Mouse (Mus musculus): ENCODE data around the gene Ptp4a2. TPM values are rescaled to one million over a fixed set of nuclear protein-coding genes. Genes with fewer than 3 reads are reported as not detected.
A peak's percentile ranks its signal among the peaks of the same experiment; 100 is the strongest.

Ptp4a2 gene
- polyA plus RNA-seq, 1 experiment from 2014 or later = 272 TPM

DNA sequence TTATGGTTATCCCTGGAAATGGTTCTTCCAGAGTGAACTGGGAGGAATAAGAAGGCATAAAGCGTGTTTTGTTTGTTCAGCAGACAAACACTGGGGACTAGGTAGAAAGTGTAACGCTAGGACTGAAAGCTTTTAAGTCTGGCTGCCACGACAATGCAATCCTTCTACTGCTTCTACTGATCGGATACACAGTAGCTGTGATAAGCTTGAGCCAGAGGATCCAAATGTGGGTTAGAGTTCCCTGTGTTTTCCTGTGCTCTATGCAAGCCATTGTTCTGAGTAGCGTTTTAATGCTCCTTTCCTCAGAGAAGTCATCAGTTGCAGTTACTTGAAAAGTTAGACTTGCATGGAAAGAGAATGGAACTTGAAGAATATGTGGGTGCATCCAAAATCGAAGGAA lies 23.6 kb downstream of the Ptp4a2 start:
- H3K9me3 ChIP-seq (ENCODE audit: low read length) = no peaks in the 10 kb centered on the region
- no peaks in the 10 kb centered on the region for H3K36me3 ChIP-seq (ENCODE audit: insufficient read depth, low read length)
- no peak overlapping the region for H3K4me3 ChIP-seq (ENCODE audit: low read length)
- no peak overlapping the region for H3K4me2 ChIP-seq (replicated peaks; ENCODE audit: low read depth, low read length)
- no peak overlapping the region for H3K9ac ChIP-seq (replicated peaks; ENCODE audit: low read length)
- H3K4me1 ChIP-seq (ENCODE audit: insufficient read depth, low read length) = peaks cover 14% of the 10 kb centered on the region; the same call in 1 of the 2 replicates
- H3K27ac ChIP-seq (ENCODE audit: low read length) = no peak overlapping the region
- WGBS = 60% methylated on average over 6 of the region's 6 CpGs
- H3K27me3 ChIP-seq (ENCODE audit: insufficient read depth, low read length) = no peaks in the 10 kb centered on the region
- ATAC-seq (ENCODE audit: low FRiP score, low TSS enrichment) = no peak

DNA sequence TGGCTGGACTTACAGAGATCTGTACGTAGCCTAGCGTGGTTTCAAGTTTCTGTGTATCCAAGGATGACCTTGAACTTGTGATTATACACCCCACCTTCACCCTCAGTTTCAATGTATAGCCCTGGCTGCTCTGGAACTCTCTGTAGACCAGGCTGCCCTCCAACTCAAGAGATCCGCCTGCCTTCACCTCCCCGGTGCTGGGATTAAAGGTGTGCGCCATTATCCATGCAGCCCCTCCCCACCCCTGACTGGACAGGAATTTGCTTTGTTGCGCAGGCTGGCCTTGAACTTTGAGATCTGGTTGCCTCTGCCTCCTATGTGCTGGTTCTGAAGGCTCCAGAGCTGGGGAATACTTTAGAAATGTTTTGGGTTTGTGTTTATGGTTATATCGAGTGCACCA lies 24.3 kb downstream of the Ptp4a2 start:
- peaks cover 14% of the 10 kb centered on the region; the same call in 1 of the 2 replicates for H3K4me1 ChIP-seq (ENCODE audit: insufficient read depth, low read length)

DNA sequence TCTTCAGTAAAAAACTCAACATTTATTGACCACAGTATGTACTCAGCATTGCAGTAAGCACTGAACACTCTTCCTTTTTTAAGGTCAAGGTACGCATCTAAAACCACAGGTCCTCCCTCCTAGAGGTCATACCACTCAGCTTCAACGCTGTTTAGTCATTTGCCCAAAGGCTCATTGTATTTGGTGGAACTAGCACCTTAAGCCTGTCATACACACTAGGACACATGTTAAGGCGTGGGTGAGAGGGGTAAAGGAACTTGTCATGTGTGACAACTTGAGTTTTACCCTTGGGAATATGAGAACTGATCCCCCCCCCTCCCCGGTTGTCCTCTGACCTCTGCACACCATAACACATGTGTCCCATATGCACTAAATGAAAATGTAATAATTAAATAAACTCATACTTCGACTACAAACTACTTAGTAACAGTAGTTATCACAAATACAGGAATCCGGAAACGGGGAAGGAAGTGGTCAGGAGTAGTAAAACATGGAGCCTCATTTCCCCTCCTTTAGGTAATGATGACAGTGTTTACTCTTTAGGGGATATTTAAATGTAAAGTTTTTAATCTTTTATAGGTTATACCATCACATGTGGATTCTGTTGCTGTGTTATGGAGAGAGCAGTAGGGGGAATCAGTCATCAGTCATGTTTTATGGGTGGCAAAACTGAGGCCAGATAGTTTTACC lies 29.0 kb downstream of the Ptp4a2 start:
- no peaks in the 10 kb centered on the region for H3K27me3 ChIP-seq (ENCODE audit: insufficient read depth, low read length)
- H3K4me2 ChIP-seq (replicated peaks; ENCODE audit: low read depth, low read length) = no peak overlapping the region
- H3K9me3 ChIP-seq (ENCODE audit: low read length) = no peaks in the 10 kb centered on the region
- H3K36me3 ChIP-seq (ENCODE audit: insufficient read depth, low read length) = peaks cover 29% of the 10 kb centered on the region
- peaks cover 5% of the 10 kb centered on the region; the same call in 1 of the 2 replicates for H3K4me1 ChIP-seq (ENCODE audit: insufficient read depth, low read length)
- no peak overlapping the region for H3K4me3 ChIP-seq (ENCODE audit: low read length)
- no peak overlapping the region for H3K27ac ChIP-seq (ENCODE audit: low read length)
- ATAC-seq (ENCODE audit: low FRiP score, low TSS enrichment) = no peak
- WGBS = 87% methylated on average over 7 of the region's 7 CpGs
- no peak overlapping the region for H3K9ac ChIP-seq (replicated peaks; ENCODE audit: low read length)

More for the DNA sequence above, 24.3 kb downstream of the Ptp4a2 start:
- Histone ChIP-seq H3K9ac (replicated peaks; ENCODE audit: low read length) (no peak overlapping the region), H3K9me3 (ENCODE audit: low read length) (no peaks in the 10 kb centered on the region), H3K4me2 (replicated peaks; ENCODE audit: low read depth, low read length) (no peak overlapping the region), H3K36me3 (ENCODE audit: insufficient read depth, low read length) (peaks cover 5% of the 10 kb centered on the region), H3K4me3 (ENCODE audit: low read length) (no peak overlapping the region), H3K27me3 (ENCODE audit: insufficient read depth, low read length) (no peaks in the 10 kb centered on the region), H3K27ac (ENCODE audit: low read length) (no peak overlapping the region)
- ATAC-seq (ENCODE audit: low FRiP score, low TSS enrichment) = no peak
- WGBS = 78% methylated on average over 7 of the region's 7 CpGs

DNA sequence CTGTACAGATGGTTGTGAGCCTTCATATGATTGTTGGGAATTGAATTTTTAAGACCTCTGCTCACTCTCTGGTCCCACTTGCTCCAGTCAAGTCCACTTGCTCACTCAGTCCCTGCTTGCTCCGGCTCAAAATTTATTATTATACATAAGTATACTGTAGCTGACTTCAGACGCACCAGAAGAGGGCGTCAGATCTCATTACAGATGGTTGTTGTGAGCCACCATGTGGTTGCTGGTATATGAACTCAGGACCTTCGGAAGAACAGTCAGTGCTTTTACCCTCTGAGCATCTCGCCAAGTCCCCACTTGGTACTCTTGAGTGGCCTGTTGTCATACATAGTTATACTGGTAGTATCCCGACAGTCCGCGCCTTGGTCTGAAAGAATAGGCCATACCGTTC lies 35.8 kb downstream of the Ptp4a2 start:
- peaks cover 53% of the 10 kb centered on the region for H3K36me3 ChIP-seq (ENCODE audit: insufficient read depth, low read length)
- no peaks in the 10 kb centered on the region for H3K27me3 ChIP-seq (ENCODE audit: insufficient read depth, low read length)
- H3K4me3 ChIP-seq (ENCODE audit: low read length) = no peak overlapping the region
- H3K9me3 ChIP-seq (ENCODE audit: low read length) = no peaks in the 10 kb centered on the region
- no peak overlapping the region for H3K27ac ChIP-seq (ENCODE audit: low read length)
- 82% methylated on average over 9 of the region's 9 CpGs for WGBS
- H3K9ac ChIP-seq (replicated peaks; ENCODE audit: low read length) = no peak overlapping the region
- H3K4me1 ChIP-seq (ENCODE audit: insufficient read depth, low read length) = no peaks in the 10 kb centered on the region
- ATAC-seq (ENCODE audit: low FRiP score, low TSS enrichment) = no peak
- no peak overlapping the region for H3K4me2 ChIP-seq (replicated peaks; ENCODE audit: low read depth, low read length)

DNA sequence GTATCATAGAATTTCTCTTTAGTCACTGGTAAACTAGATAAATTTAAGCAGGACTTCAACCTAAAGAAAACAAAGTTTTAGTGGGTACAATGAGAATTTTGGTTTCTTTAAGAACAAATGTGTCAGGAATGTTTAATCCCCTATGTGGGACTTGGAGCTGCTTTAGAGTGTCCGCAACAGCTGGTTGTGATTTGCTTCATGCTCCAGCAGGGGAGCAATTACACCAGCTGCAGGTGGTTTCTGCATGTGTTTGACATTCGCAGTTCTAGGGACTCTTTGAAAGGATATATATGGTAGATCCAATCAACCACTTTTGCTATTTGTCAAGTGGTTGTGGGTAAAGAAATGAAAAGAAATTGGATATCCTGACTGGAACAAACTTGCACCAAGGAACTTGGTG lies 39.5 kb downstream of the Ptp4a2 start:
- Histone ChIP-seq H3K4me2 (replicated peaks; ENCODE audit: low read depth, low read length) (no peak overlapping the region), H3K27me3 (ENCODE audit: insufficient read depth, low read length) (no peaks in the 10 kb centered on the region), H3K27ac (ENCODE audit: low read length) (no peak overlapping the region), H3K4me1 (ENCODE audit: insufficient read depth, low read length) (peaks cover 12% of the 10 kb centered on the region), H3K9me3 (ENCODE audit: low read length) (no peaks in the 10 kb centered on the region), H3K9ac (replicated peaks; ENCODE audit: low read length) (no peak overlapping the region), H3K4me3 (ENCODE audit: low read length) (no peak overlapping the region), H3K36me3 (ENCODE audit: insufficient read depth, low read length) (peaks cover 39% of the 10 kb centered on the region)
- no peak for ATAC-seq (ENCODE audit: low FRiP score, low TSS enrichment)
- 85% methylated on average over 2 of the region's 2 CpGs for WGBS

DNA sequence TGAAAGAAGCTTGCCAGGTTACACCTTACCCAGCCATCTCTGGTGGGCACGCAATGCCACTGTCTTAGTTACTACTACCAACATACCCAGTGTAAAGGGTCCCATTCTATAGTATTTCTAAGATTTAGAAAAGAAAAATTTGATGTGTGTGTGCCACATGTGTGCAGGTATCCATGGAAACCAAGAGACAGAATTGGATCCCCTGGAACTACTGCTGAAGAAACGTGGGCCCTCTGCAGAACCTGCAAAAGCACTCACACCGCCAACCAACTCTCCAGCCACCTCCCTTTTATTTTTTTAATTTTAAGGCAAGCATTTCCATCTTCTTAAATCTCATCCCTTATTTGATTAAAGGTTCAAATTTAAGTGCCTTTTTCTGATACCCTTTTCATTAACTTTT lies 40.8 kb downstream of the Ptp4a2 start:
- Histone ChIP-seq H3K4me3 (ENCODE audit: low read length) (no peak overlapping the region), H3K9ac (replicated peaks; ENCODE audit: low read length) (no peak overlapping the region), H3K27ac (ENCODE audit: low read length) (no peak overlapping the region), H3K4me2 (replicated peaks; ENCODE audit: low read depth, low read length) (no peak overlapping the region), H3K36me3 (ENCODE audit: insufficient read depth, low read length) (peaks cover 29% of the 10 kb centered on the region), H3K9me3 (ENCODE audit: low read length) (no peaks in the 10 kb centered on the region), H3K4me1 (ENCODE audit: insufficient read depth, low read length) (peaks cover 18% of the 10 kb centered on the region), H3K27me3 (ENCODE audit: insufficient read depth, low read length) (no peaks in the 10 kb centered on the region)
- ATAC-seq (ENCODE audit: low FRiP score, low TSS enrichment) = no peak
- 85% methylated on average over 3 of the region's 3 CpGs for WGBS

DNA sequence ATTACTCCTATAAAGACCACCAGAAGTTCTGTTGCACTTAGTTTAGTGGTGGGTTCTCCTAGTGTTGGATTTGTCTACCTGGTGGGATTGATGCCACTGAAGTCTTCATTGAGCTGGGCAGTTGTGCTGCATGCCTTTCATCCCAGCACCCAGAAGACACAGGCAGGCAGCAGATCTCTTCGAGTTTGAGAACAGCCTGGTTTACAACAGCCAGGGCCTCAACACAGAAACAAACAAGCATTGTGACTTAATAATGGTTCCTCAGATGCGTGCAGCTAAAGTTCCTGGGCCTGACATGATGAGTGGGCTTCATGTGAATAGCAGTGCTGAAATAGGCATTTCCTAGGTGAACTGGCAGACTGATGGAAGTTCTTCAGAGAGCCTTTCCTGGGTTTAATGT lies 42.0 kb downstream of the Ptp4a2 start:
- Histone ChIP-seq H3K9ac (replicated peaks; ENCODE audit: low read length) (no peak overlapping the region), H3K36me3 (ENCODE audit: insufficient read depth, low read length) (peaks cover 21% of the 10 kb centered on the region), H3K4me2 (replicated peaks; ENCODE audit: low read depth, low read length) (no peak overlapping the region), H3K4me1 (ENCODE audit: insufficient read depth, low read length) (peaks cover 18% of the 10 kb centered on the region), H3K4me3 (ENCODE audit: low read length) (no peak overlapping the region), H3K9me3 (ENCODE audit: low read length) (no peaks in the 10 kb centered on the region), H3K27ac (ENCODE audit: low read length) (no peak overlapping the region), H3K27me3 (ENCODE audit: insufficient read depth, low read length) (no peaks in the 10 kb centered on the region)
- ATAC-seq (ENCODE audit: low FRiP score, low TSS enrichment) = no peak
- WGBS = 76% methylated on average over 2 of the region's 2 CpGs

DNA sequence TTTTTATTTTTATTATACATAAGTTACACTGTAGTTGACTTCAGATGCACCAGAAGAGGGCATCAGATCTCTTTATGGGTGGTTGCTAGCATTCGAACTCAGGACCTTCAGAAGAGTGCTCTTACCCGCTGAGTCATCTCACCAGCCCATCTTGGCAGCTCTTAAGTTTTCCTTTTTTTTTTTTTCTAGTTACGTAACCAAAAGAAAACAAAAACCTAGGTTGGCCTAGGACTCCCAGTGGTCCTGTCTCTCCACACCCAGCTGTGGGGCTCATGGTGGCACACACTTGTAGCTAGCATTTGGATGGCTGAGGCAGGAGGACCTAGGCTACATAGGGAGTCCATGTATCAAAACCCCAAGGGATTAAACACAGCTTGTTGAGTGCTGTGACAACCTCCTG lies 43.0 kb downstream of the Ptp4a2 start:
- no peaks in the 10 kb centered on the region for H3K9me3 ChIP-seq (ENCODE audit: low read length)
- no peak overlapping the region for H3K9ac ChIP-seq (replicated peaks; ENCODE audit: low read length)
- H3K4me2 ChIP-seq (replicated peaks; ENCODE audit: low read depth, low read length) = no peak overlapping the region
- H3K36me3 ChIP-seq (ENCODE audit: insufficient read depth, low read length) = peaks cover 13% of the 10 kb centered on the region
- ATAC-seq (ENCODE audit: low FRiP score, low TSS enrichment) = no peak
- WGBS = 89% methylated on average over 3 of the region's 3 CpGs
- no peaks in the 10 kb centered on the region for H3K27me3 ChIP-seq (ENCODE audit: insufficient read depth, low read length)
- H3K27ac ChIP-seq (ENCODE audit: low read length) = no peak overlapping the region
- H3K4me1 ChIP-seq (ENCODE audit: insufficient read depth, low read length) = peaks cover 18% of the 10 kb centered on the region
- H3K4me3 ChIP-seq (ENCODE audit: low read length) = no peak overlapping the region

DNA sequence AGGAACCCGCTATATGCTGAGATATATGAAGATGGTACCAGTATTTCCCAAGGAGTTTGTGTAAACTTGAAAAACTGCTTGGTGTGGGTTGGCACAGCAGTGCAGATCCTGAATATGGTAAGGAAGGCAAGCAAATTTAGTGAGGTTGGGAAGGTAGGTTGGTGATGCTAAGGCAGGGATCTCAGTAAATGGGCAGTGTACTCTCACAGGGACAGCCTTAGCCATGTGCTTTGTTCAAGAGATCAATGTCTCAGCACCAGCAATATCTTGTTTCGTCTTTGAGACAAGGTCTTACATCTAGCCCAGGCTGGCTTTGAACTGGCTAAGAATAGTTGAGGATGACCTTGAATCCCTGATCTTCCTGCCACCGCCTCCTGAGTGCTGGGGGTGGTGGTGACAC lies 43.6 kb downstream of the Ptp4a2 start:
- Histone ChIP-seq H3K27me3 (ENCODE audit: insufficient read depth, low read length) (no peaks in the 10 kb centered on the region), H3K4me2 (replicated peaks; ENCODE audit: low read depth, low read length) (no peak overlapping the region), H3K9ac (replicated peaks; ENCODE audit: low read length) (no peak overlapping the region), H3K36me3 (ENCODE audit: insufficient read depth, low read length) (peaks cover 12% of the 10 kb centered on the region), H3K4me3 (ENCODE audit: low read length) (no peak overlapping the region), H3K9me3 (ENCODE audit: low read length) (no peaks in the 10 kb centered on the region), H3K4me1 (ENCODE audit: insufficient read depth, low read length) (peaks cover 18% of the 10 kb centered on the region), H3K27ac (ENCODE audit: low read length) (no peak overlapping the region)
- WGBS = 75% methylated on average over 3 of the region's 3 CpGs
- no peak for ATAC-seq (ENCODE audit: low FRiP score, low TSS enrichment)

DNA sequence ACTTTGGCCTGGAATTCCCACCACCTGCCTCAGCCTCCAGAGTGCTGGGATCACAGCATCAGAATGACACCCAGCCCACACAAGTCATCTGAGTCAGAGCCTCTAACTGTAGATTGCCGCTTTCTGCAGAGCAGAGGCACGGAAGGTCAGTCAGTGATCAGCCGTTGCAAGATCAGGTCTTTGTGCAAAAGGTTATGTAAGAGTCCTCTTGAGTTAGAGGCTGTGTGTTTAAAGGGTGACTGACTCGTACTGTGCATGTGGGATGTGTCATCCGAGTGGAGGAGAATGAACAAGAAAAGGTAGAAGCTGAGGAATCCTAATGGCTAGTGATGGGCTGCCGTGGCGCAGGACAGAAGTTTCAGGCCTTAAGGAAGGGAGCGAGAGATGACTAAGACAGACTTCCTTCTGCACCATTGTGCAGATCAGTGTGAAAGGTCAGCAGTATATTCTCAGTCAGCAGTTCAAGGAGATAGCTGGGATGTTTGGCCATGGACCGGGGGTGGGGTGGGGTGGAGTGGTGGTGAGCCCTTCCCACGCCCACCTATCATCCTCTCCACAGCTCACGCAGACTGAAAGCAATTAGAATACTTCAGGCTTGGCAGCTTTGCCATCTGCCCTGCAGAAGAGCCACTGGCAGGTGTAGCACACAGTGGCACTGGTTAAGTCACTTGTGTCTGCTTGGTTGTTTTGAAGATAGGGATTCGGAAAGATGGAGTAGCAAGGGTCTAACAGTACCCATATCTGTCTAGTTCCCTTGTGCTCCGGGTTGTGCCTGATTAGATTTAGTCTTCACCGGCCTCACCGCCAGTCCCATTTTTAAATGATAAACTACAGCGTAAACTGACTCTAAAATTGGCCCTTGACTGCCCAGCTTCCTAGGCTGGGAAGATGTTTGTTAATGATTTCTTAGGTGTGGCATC lies 44.3 kb downstream of the Ptp4a2 start:
- no peaks in the 10 kb centered on the region for H3K27me3 ChIP-seq (ENCODE audit: insufficient read depth, low read length)
- no peak overlapping the region for H3K4me2 ChIP-seq (replicated peaks; ENCODE audit: low read depth, low read length)
- H3K4me3 ChIP-seq (ENCODE audit: low read length) = no peak overlapping the region
- H3K9ac ChIP-seq (replicated peaks; ENCODE audit: low read length) = no peak overlapping the region
- H3K27ac ChIP-seq (ENCODE audit: low read length) = no peak overlapping the region
- H3K4me1 ChIP-seq (ENCODE audit: insufficient read depth, low read length) = peaks cover 18% of the 10 kb centered on the region
- peaks cover 9% of the 10 kb centered on the region for H3K36me3 ChIP-seq (ENCODE audit: insufficient read depth, low read length)
- ATAC-seq (ENCODE audit: low FRiP score, low TSS enrichment) = peak; percentile 54
- WGBS = 41% methylated on average over 16 of the region's 16 CpGs
- no peaks in the 10 kb centered on the region for H3K9me3 ChIP-seq (ENCODE audit: low read length)
